Mouse (Mus musculus): ENCODE measurements around the gene Psma5. TPM values are rescaled to one million over a fixed set of nuclear protein-coding genes. Genes with fewer than 3 reads are reported as not detected.
"Not testable (repeated sequence)": the region's sequence is repeated elsewhere in the genome, so short reads cannot be mapped to it uniquely, and the experiment has no call there.

The Psma5 gene
- polyA plus RNA-seq, 1 experiment from 2014 or later, result 238 TPM

- peaks cover 82% of the 10 kb centered on the region for H3K27me3 ChIP-seq
- DNase-seq (no peak), ATAC-seq (ENCODE audit: low read depth) (no peak)
- H3K4me1 ChIP-seq (replicated peaks), result peaks cover 10% of the 10 kb centered on the region
- peak within 1 kb of the TSS; percentile 59 for H3K4me2 ChIP-seq
- no peak within 1 kb of the TSS for H3K27ac ChIP-seq
- 0 out of 2 replicates have a peak within 1 kb of the TSS, but pooled peaks have one; percentile 9 for H3K9ac ChIP-seq
- H3K9me3 ChIP-seq (replicated peaks), result no peaks in the 10 kb centered on the region
- 6% methylated on average over 44 of the region's 44 CpGs for WGBS (ENCODE audit: insufficient replicate concordance)
- H3K36me3 ChIP-seq, result no peaks in the 10 kb centered on the region
- H3K4me3 ChIP-seq (replicated peaks), result peak within 1 kb of the TSS; percentile 45
These were observed 30.0 kb upstream of the Psma5 start, which contains the start of gene Sypl2 for GRCm38 (mm10) chr3:108226558-108227350. Sypl2 (minus strand) TSS chr3:108226648.

DNA sequence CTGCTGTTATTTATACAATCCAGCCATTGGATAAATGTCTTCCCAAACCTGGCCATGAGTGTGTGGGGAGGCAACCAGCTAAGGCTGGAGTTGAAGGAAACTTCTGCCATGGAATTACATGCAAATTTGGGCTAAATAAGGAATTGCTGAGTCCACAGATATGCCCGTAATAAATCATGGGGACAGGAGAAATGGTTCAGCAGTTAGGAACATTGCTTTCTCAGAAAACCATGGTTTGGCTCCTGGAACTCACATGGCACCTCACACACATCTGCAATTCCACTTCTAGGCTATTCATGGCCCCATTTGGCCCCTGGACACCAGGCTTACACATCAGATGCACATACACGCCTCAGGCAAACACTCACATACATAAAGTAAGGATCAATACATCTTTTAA, 29.2 kb upstream of the Psma5 start:
- no peak for ATAC-seq (ENCODE audit: low read depth)
- peaks cover 74% of the 10 kb centered on the region for H3K27me3 ChIP-seq

DNA sequence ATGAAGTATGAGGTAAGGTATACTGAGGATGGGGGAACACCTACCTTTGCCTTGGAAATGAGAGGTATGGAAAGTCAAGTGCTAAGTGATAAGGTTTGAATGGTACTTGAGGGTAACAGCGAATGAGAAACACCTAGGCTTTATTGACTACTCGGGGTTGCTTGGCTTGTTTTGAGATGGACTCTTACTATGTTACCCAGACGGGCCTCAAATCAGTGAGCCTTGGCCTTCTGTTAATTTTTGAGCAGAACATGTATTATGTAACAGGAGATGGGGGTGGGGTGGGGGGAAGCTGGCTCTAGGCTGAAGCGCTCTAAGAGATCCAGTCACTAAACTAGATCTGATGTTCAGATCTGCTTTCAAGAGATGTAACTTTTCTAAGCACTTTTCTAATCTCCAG, 25.1 kb upstream of the Psma5 start:
- Histone ChIP-seq H3K36me3 (no peaks in the 10 kb centered on the region), H3K27ac (no peak overlapping the region), H3K4me2 (no peak overlapping the region), H3K9me3 (replicated peaks) (no peaks in the 10 kb centered on the region), H3K27me3 (peaks cover 39% of the 10 kb centered on the region), H3K4me3 (replicated peaks) (no peak overlapping the region), H3K4me1 (replicated peaks) (peaks cover 1% of the 10 kb centered on the region), H3K9ac (no peak overlapping the region)
- 67% methylated on average over 4 of the region's 4 CpGs for WGBS (ENCODE audit: insufficient replicate concordance)
- no peak for DNase-seq
- ATAC-seq (ENCODE audit: low read depth), result no peak

More for the DNA sequence above, 29.2 kb upstream of the Psma5 start:
- Histone ChIP-seq H3K27ac (no peak overlapping the region), H3K36me3 (no peaks in the 10 kb centered on the region), H3K9ac (no peak overlapping the region), H3K4me2 (no peak overlapping the region), H3K4me1 (replicated peaks) (peaks cover 10% of the 10 kb centered on the region), H3K4me3 (replicated peaks) (no peak overlapping the region), H3K9me3 (replicated peaks) (no peaks in the 10 kb centered on the region)
- no peak for DNase-seq
- WGBS (ENCODE audit: insufficient replicate concordance), result 60% methylated on average over 2 of the region's 2 CpGs

DNA sequence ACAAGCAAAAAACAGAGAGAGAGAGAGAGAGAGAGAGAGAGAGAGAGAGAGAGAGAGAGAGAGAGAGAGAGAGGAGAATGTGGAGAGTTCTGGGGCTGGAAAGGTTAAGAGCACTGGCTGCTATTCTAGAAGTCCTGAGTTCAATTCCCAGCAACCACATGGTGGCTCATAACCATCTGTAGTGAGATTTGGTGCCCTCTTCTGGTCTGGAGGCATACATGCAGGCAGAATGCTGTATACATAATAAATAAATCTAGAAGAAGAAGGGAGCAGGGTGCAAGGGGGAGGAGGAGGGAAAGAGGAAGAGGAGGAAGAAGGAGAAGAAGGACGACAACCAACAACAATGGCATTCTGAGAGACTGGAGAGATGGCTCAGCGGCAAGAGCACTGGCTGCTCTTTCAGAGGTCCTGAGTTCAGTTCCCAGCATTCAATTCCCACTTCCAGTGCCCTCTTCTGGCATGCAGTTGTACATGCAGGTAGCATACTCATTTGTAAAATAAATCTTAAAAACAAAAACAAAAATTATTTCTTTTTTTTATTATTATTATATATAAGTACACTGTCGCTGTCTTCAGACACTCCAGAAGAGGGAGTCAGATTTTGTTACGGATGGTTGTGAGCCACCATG, 19.1 kb upstream of the Psma5 start:
- not testable (repeated sequence) for H3K27me3 ChIP-seq; H3K36me3 ChIP-seq; H3K9ac ChIP-seq; DNase-seq; ATAC-seq (ENCODE audit: low read depth); H3K4me2 ChIP-seq; H3K4me3 ChIP-seq (replicated peaks); H3K27ac ChIP-seq; H3K4me1 ChIP-seq (replicated peaks); H3K9me3 ChIP-seq (replicated peaks)
- WGBS (ENCODE audit: insufficient replicate concordance), result 71% methylated on average over 4 of the region's 4 CpGs

GRCm38 (mm10) chr3:108241243-108241839, 15.4 kb upstream of the Psma5 start:
- Histone ChIP-seq H3K9me3 (replicated peaks) (no peaks in the 10 kb centered on the region), H3K4me2 (no peak overlapping the region), H3K9ac (no peak overlapping the region), H3K36me3 (no peaks in the 10 kb centered on the region), H3K4me3 (replicated peaks) (no peak overlapping the region), H3K27ac (no peak overlapping the region), H3K4me1 (replicated peaks) (no peaks in the 10 kb centered on the region), H3K27me3 (no peaks in the 10 kb centered on the region)
- ATAC-seq (ENCODE audit: low read depth) (no peak), DNase-seq (no peak)
- WGBS (ENCODE audit: insufficient replicate concordance), result 68% methylated on average over 3 of the region's 3 CpGs

GRCm38 (mm10) chr3:108246857-108247256, 9.9 kb upstream of the Psma5 start:
- Histone ChIP-seq H3K4me1 (replicated peaks) (no peaks in the 10 kb centered on the region), H3K27me3 (no peaks in the 10 kb centered on the region), H3K4me2 (no peak overlapping the region), H3K9me3 (replicated peaks) (no peaks in the 10 kb centered on the region), H3K9ac (no peak overlapping the region), H3K27ac (no peak overlapping the region), H3K36me3 (no peaks in the 10 kb centered on the region), H3K4me3 (replicated peaks) (no peak overlapping the region)
- DNase-seq, result no peak
- 50% methylated on average over 2 of the region's 2 CpGs for WGBS (ENCODE audit: insufficient replicate concordance)
- ATAC-seq (ENCODE audit: low read depth), result no peak

DNA sequence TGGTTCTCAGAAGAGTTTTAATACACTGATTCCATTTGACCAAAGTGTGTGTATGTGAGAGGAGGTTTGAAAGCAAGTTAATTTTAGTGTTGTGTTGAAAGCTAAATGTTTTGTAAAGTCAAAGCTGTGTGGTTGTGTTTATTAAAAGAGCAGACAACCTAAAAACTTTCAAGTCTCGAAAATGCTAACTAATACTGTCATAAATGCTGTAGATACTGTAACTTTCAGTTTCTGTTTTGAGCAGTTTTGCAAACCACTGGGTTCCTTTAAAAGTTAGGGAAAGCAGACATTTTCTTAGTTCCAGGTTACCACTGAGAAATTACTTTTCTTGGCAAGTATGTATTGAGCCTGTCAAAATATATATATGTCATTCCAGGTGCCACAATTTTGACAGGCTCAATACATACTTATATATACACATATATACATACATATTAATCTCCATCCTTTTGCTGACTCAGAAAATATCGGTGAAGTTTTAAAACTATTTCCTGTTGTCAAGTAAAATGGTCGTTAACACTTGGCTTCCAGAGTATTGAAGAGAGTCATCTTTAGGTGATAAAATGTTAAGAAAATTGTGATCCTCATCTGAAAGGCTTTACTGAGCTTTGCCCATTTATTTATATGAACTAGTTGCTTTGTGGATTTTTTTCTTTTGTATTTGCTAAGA, 1.2 kb downstream of the Psma5 start:
- peak overlapping the region; percentile 72 for H3K4me2 ChIP-seq
- H3K27ac ChIP-seq, result peak overlapping the region; percentile 89
- ATAC-seq (ENCODE audit: low read depth), result no peak
- H3K4me3 ChIP-seq (replicated peaks), result peak overlapping the region; percentile 91
- no peak for DNase-seq
- no peaks in the 10 kb centered on the region for H3K27me3 ChIP-seq
- H3K9me3 ChIP-seq (replicated peaks), result no peaks in the 10 kb centered on the region
- peaks cover 33% of the 10 kb centered on the region for H3K4me1 ChIP-seq (replicated peaks)
- peak overlapping the region; percentile 93 for H3K9ac ChIP-seq
- 25% methylated on average over 3 of the region's 3 CpGs for WGBS (ENCODE audit: insufficient replicate concordance)
- peaks cover 13% of the 10 kb centered on the region for H3K36me3 ChIP-seq

DNA sequence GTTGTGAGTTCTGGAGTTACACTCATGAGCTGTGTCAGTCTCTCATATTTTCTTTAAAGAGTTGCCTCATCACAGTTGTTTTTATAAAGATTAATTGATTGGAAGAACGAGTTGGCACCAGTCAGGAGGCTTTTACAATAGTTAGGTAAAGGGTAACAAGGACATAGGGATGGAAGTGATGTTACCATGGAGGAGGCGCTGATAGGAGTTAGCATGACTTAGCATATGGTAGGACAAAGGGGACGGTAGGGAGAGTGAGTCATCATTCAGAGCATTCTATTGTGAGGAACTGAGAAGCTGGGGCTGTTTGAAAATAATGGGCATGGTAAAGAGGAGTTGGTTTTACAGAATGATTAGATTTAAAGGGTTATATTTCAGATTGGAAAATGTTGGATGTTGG, 2.6 kb downstream of the Psma5 start:
- Histone ChIP-seq H3K27ac (no peak overlapping the region), H3K4me1 (replicated peaks) (peaks cover 33% of the 10 kb centered on the region), H3K9me3 (replicated peaks) (no peaks in the 10 kb centered on the region), H3K27me3 (no peaks in the 10 kb centered on the region), H3K9ac (peak overlapping the region; percentile 13; the same call in 1 of the 2 replicates), H3K4me2 (peak overlapping the region; percentile 72), H3K36me3 (peaks cover 19% of the 10 kb centered on the region), H3K4me3 (replicated peaks) (peak overlapping the region; percentile 91)
- DNase-seq, result peak; percentile 29
- 37% methylated on average over 3 of the region's 3 CpGs for WGBS (ENCODE audit: insufficient replicate concordance)
- no peak for ATAC-seq (ENCODE audit: low read depth)

DNA sequence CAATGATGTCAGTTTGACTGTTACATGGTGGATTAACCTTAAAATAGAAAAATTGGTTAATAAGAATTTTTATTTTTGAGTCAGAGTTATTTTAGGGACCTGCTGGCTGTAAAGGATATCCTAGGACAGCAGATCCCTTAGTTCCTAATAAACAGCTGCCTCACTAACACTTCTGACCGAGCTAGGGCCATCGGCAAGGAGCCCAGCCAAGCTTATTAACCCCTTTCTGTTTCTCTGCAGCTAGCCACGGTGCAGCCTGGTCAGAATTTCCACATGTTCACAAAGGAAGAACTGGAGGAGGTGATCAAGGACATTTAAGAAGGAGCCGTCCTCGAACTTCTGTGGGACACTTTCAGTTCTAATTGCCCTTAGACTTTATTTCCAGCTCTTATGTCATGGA, 22.8 kb downstream of the Psma5 start:
- DNase-seq; H3K9me3 ChIP-seq (replicated peaks); H3K27ac ChIP-seq; H3K9ac ChIP-seq; ATAC-seq (ENCODE audit: low read depth); H3K4me3 ChIP-seq (replicated peaks); H3K4me2 ChIP-seq: not testable (repeated sequence)
- Histone ChIP-seq H3K27me3 (peaks cover 13% of the 10 kb centered on the region), H3K4me1 (replicated peaks) (peaks cover 17% of the 10 kb centered on the region), H3K36me3 (peaks cover 44% of the 10 kb centered on the region)
- WGBS (ENCODE audit: insufficient replicate concordance), result 82% methylated on average over 5 of the region's 5 CpGs

DNA sequence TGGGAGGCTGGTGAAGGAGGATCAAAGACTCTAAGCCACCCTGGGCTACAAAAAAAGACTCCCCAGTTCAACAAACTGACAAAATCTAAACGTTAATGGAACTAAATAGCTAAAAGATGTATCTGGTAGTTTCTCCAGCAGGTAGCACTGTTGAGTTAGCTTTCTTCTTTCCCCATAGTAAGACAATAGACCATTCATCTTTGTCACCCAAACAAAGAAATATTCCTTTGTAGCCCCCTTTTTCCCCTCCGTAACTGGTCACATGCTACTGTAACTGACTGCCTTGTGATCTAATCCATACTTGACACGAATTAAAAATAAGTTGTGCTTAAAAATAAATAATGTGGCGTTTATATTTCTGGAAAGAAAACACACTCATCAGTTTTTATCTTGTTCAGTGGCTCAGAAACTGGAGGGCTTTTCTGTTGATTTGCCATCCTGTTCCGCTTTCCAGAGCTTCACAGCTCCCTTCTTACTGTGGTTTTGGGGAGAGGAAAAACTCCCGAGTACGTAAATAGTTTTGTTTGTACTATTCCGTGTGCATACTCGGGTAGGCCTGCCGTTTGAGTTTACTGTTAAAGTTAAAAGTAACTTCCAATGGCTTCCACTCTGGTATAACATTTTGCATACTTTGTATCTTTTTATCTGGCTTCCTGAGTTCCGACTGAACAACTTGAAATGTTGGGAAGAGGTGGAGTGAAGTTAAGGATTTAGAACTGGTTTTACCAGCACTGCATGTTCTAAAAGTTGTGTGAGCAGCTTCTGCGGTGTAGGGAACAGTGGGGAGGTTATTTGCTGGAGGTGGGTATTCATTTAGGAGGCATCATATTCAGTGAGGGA, 25.9 kb downstream of the Psma5 start:
- ATAC-seq (ENCODE audit: low read depth) (no peak), DNase-seq (no peak)
- Histone ChIP-seq H3K4me3 (replicated peaks) (peak overlapping the region; percentile 74; the same call in 1 of the 2 replicates), H3K36me3 (peaks cover 16% of the 10 kb centered on the region), H3K9me3 (replicated peaks) (no peaks in the 10 kb centered on the region), H3K4me2 (peak overlapping the region; percentile 94), H3K27ac (peak overlapping the region; percentile 30; the same call in 1 of the 2 replicates), H3K27me3 (peaks cover 25% of the 10 kb centered on the region), H3K9ac (0 out of 2 replicates have a peak overlapping the region, but pooled peaks have one; percentile 4), H3K4me1 (replicated peaks) (peaks cover 38% of the 10 kb centered on the region)
- 18% methylated on average over 12 of the region's 12 CpGs for WGBS (ENCODE audit: insufficient replicate concordance)
